Mouse (Mus musculus) heart, embryonic 13.5 days (tissue): Measurements from ENCODE around the gene Eme1. TPM values are rescaled to one million over a fixed set of nuclear protein-coding genes. Genes with fewer than 3 reads are reported as not detected.

Experiments
- polyA plus RNA-seq: library from polyadenylated mRNA; unstranded; fragments of >200 nt; fragmentation: Nextera tagmentation; extraction: Ambion mirVana; gene quantifications from 2 replicates; pipeline ENCODE4 v1.2.1, GENCODE M21; 2015

Gene Eme1
- polyA plus RNA-seq, 1 experiment from 2014 or later = 11.9 TPM

Other genes with a start within 250 kb of the Eme1 start
- gene Cacna1g, start 179.8 kb downstream of the Eme1 start, polyA plus RNA-seq = 3.4 and 5.8 TPM in 2 replicates
- gene Spata20, start 167.8 kb downstream of the Eme1 start, polyA plus RNA-seq = 0.45 and 0.47 TPM in 2 replicates
- gene Epn3, start 154.0 kb downstream of the Eme1 start, polyA plus RNA-seq = 11.8 and 12.5 TPM in 2 replicates
- gene Mycbpap, start 132.2 kb downstream of the Eme1 start, polyA plus RNA-seq = 5.6 and 6.8 TPM in 2 replicates
- gene Rsad1, start 104.7 kb downstream of the Eme1 start, polyA plus RNA-seq = 4.8 and 5.3 TPM in 2 replicates
- 0.34 and 0.39 TPM in 2 replicates for gene Chad, start 88.9 kb downstream of the Eme1 start, polyA plus RNA-seq
- 2.8 and 3.1 TPM in 2 replicates for gene Acsf2, start 52.1 kb downstream of the Eme1 start, polyA plus RNA-seq
- 143 and 147 TPM in 2 replicates for gene Lrrc59, start 24.2 kb downstream of the Eme1 start, polyA plus RNA-seq
- 128 and 142 TPM in 2 replicates for gene Mrpl27, start 197 bp downstream of the Eme1 start, polyA plus RNA-seq
- gene Xylt2, start 23.6 kb upstream of the Eme1 start, polyA plus RNA-seq = 11.6 and 11.7 TPM in 2 replicates
- gene Gm11541, start 50.5 kb upstream of the Eme1 start, polyA plus RNA-seq = 0.17 TPM in 1 of 2 replicates, not detected in the other
- 0.16 and 0.17 TPM in 2 replicates for gene Cdc34b, start 87.8 kb upstream of the Eme1 start, polyA plus RNA-seq
- gene Tmem92, start 128.7 kb upstream of the Eme1 start, polyA plus RNA-seq = not detected in 2 replicates